Mouse (Mus musculus): ENCODE measurements around the gene H1foo. TPM values are rescaled to one million over a fixed set of nuclear protein-coding genes. Genes with fewer than 3 reads are reported as not detected.

The H1foo gene
- polyA plus RNA-seq, 1 experiment from 2014 or later: not detected

GRCm38 (mm10) chr6:115983306-115984038 is 38.7 kb downstream of the H1foo start:
- Histone ChIP-seq H3K4me2 (replicated peaks; ENCODE audit: low read depth, low read length) (no peak overlapping the region), H3K27me3 (ENCODE audit: control insufficient read depth, insufficient read depth, low read length) (no peaks in the 10 kb centered on the region), H3K36me3 (ENCODE audit: control insufficient read depth, insufficient read depth, low read length) (no peaks in the 10 kb centered on the region), H3K4me3 (ENCODE audit: low read depth, low read length) (no peak overlapping the region), H3K27ac (ENCODE audit: low read depth, low read length) (no peak overlapping the region), H3K9me3 (ENCODE audit: control insufficient read depth, low read length) (no peaks in the 10 kb centered on the region), H3K4me1 (replicated peaks; ENCODE audit: control insufficient read depth, insufficient read depth, low read length) (peaks cover 9% of the 10 kb centered on the region; the same call in 1 of the 2 replicates), H3K9ac (ENCODE audit: low read depth, low read length) (no peak overlapping the region)
- ATAC-seq (ENCODE audit: low FRiP score) (no peak), DNase-seq (ENCODE audit: low spot score) (no peak)
- 70% methylated on average over 11 of the region's 12 CpGs for WGBS

- Histone ChIP-seq H3K4me3 (ENCODE audit: low read depth, low read length) (no peak overlapping the region), H3K27me3 (ENCODE audit: control insufficient read depth, insufficient read depth, low read length) (no peaks in the 10 kb centered on the region), H3K36me3 (ENCODE audit: control insufficient read depth, insufficient read depth, low read length) (no peaks in the 10 kb centered on the region), H3K4me1 (replicated peaks; ENCODE audit: control insufficient read depth, insufficient read depth, low read length) (peaks cover 9% of the 10 kb centered on the region; the same call in 1 of the 2 replicates), H3K9ac (ENCODE audit: low read depth, low read length) (no peak overlapping the region), H3K9me3 (ENCODE audit: control insufficient read depth, low read length) (no peaks in the 10 kb centered on the region), H3K4me2 (replicated peaks; ENCODE audit: low read depth, low read length) (no peak overlapping the region), H3K27ac (ENCODE audit: low read depth, low read length) (no peak overlapping the region)
- DNase-seq (ENCODE audit: low spot score): no peak
- 70% methylated on average over 7 of the region's 7 CpGs for WGBS
- ATAC-seq (ENCODE audit: low FRiP score): no peak
Measured at GRCm38 (mm10) chr6:115984580-115984979, 39.8 kb downstream of the H1foo start.

GRCm38 (mm10) chr6:115985622-115986021 is 40.9 kb downstream of the H1foo start:
- Histone ChIP-seq H3K27ac (ENCODE audit: low read depth, low read length) (no peak overlapping the region), H3K4me2 (replicated peaks; ENCODE audit: low read depth, low read length) (no peak overlapping the region), H3K36me3 (ENCODE audit: control insufficient read depth, insufficient read depth, low read length) (no peaks in the 10 kb centered on the region), H3K4me1 (replicated peaks; ENCODE audit: control insufficient read depth, insufficient read depth, low read length) (peaks cover 5% of the 10 kb centered on the region; the same call in 1 of the 2 replicates), H3K9ac (ENCODE audit: low read depth, low read length) (no peak overlapping the region), H3K27me3 (ENCODE audit: control insufficient read depth, insufficient read depth, low read length) (no peaks in the 10 kb centered on the region), H3K9me3 (ENCODE audit: control insufficient read depth, low read length) (no peaks in the 10 kb centered on the region), H3K4me3 (ENCODE audit: low read depth, low read length) (no peak overlapping the region)
- ATAC-seq (ENCODE audit: low FRiP score): no peak
- 57% methylated on average over 9 of the region's 9 CpGs for WGBS
- DNase-seq (ENCODE audit: low spot score): no peak

DNA sequence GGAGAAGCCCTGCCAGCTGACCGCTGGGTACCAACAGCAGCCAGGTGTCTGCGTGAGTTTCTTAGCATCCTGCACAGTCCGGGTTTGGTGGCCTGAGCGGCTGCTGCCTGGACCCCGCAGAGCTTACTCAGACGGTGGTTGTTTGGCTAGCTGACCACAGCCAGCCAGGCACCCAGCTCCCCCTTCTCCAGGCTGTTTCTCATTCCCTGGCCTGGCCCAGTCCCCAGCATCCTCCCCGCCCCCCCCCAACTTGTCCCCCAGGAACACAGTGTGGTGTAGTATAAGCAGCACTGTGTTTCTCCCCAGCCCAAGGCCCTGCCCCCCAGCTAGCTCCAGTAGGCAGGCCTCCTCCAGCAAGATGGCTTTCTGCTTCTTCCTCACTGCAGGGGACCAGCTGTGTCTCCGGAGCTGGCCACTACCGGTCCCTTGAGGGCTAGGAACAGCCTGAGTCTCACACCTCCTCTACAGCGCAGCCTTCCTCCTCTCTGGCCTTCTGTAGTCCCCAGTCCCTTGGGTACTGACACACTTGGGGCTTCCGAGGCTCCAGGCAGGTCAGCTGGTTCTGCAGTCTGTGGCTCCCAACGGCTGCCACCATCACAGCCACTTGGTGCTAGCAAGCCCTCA is 41.8 kb downstream of the H1foo start:
- Histone ChIP-seq H3K4me2 (replicated peaks; ENCODE audit: low read depth, low read length) (no peak overlapping the region), H3K9ac (ENCODE audit: low read depth, low read length) (no peak overlapping the region), H3K27ac (ENCODE audit: low read depth, low read length) (no peak overlapping the region), H3K36me3 (ENCODE audit: control insufficient read depth, insufficient read depth, low read length) (no peaks in the 10 kb centered on the region), H3K4me1 (replicated peaks; ENCODE audit: control insufficient read depth, insufficient read depth, low read length) (peaks cover 8% of the 10 kb centered on the region), H3K27me3 (ENCODE audit: control insufficient read depth, insufficient read depth, low read length) (no peaks in the 10 kb centered on the region), H3K4me3 (ENCODE audit: low read depth, low read length) (no peak overlapping the region), H3K9me3 (ENCODE audit: control insufficient read depth, low read length) (no peaks in the 10 kb centered on the region)
- WGBS: 50% methylated on average over 12 of the region's 12 CpGs
- DNase-seq (ENCODE audit: low spot score) (no peak), ATAC-seq (ENCODE audit: low FRiP score) (no peak)

DNA sequence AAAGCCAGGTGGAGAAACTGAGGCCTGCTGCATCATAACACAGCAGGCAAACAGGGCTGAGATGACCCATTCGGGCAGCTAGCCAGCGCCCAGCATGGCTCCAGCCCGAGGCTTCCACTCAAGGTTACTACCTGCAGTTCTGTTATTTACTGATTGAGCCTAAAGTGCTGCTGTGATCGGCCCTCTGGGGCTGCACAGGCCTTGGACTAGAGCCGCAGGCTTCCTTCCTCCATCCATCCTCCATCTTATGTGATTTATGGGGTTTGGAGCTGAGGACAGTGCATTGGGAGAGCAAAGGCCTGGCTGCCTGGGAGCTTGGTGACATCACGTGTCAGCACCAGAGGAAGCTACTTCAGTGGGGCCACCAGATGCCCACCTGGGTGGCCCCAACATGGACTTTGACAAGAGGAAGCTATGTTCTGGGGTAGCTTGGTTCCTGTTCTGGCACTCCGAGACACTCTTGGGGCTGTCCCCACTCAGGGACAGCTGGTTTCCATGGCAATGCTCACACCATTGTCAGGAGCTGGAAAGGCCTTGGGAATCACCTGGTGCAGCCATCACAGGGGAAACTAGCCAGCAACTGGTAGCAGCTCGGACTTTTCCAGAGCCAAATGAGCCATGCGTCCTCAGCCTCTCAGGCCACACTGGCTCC is 42.5 kb downstream of the H1foo start:
- Histone ChIP-seq H3K36me3 (ENCODE audit: control insufficient read depth, insufficient read depth, low read length) (no peaks in the 10 kb centered on the region), H3K9me3 (ENCODE audit: control insufficient read depth, low read length) (no peaks in the 10 kb centered on the region), H3K4me1 (replicated peaks; ENCODE audit: control insufficient read depth, insufficient read depth, low read length) (peaks cover 9% of the 10 kb centered on the region), H3K9ac (ENCODE audit: low read depth, low read length) (no peak overlapping the region), H3K27me3 (ENCODE audit: control insufficient read depth, insufficient read depth, low read length) (peaks cover 5% of the 10 kb centered on the region), H3K4me3 (ENCODE audit: low read depth, low read length) (no peak overlapping the region), H3K27ac (ENCODE audit: low read depth, low read length) (no peak overlapping the region), H3K4me2 (replicated peaks; ENCODE audit: low read depth, low read length) (no peak overlapping the region)
- DNase-seq (ENCODE audit: low spot score): no peak
- ATAC-seq (ENCODE audit: low FRiP score): no peak
- WGBS: 59% methylated on average over 9 of the region's 9 CpGs

GRCm38 (mm10) chr6:115989032-115989431 is 44.3 kb downstream of the H1foo start:
- Histone ChIP-seq H3K27me3 (ENCODE audit: control insufficient read depth, insufficient read depth, low read length) (peaks cover 22% of the 10 kb centered on the region), H3K9ac (ENCODE audit: low read depth, low read length) (no peak overlapping the region), H3K9me3 (ENCODE audit: control insufficient read depth, low read length) (no peaks in the 10 kb centered on the region), H3K4me1 (replicated peaks; ENCODE audit: control insufficient read depth, insufficient read depth, low read length) (peaks cover 19% of the 10 kb centered on the region), H3K36me3 (ENCODE audit: control insufficient read depth, insufficient read depth, low read length) (no peaks in the 10 kb centered on the region), H3K4me3 (ENCODE audit: low read depth, low read length) (no peak overlapping the region), H3K4me2 (replicated peaks; ENCODE audit: low read depth, low read length) (no peak overlapping the region), H3K27ac (ENCODE audit: low read depth, low read length) (no peak overlapping the region)
- DNase-seq (ENCODE audit: low spot score) (no peak), ATAC-seq (ENCODE audit: low FRiP score) (no peak)
- WGBS: 72% methylated on average over 5 of the region's 5 CpGs

GRCm38 (mm10) chr6:115989607-115990006 is 44.9 kb downstream of the H1foo start:
- H3K27me3 ChIP-seq (ENCODE audit: control insufficient read depth, insufficient read depth, low read length): peaks cover 28% of the 10 kb centered on the region
- H3K4me3 ChIP-seq (ENCODE audit: low read depth, low read length): no peak overlapping the region

DNA sequence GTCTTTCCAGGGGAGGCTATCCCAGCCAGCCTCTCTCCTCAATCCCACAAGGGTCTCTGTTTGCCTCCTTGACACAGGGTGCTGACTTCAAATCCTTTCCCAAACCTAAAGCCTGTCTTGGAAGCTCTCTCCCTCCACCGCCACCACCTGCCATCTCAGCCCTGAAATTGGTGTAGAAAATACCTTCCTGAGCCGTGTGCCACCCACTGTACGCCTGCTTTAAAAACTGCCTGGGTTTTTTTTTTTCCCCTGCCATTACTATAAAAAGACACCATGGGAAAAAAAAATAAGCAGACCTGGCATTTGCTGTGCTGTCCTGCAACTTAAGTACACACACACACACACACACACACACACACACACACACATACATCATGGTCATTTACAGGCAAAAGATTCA is 45.3 kb downstream of the H1foo start:
- Histone ChIP-seq H3K36me3 (ENCODE audit: control insufficient read depth, insufficient read depth, low read length) (no peaks in the 10 kb centered on the region), H3K9me3 (ENCODE audit: control insufficient read depth, low read length) (no peaks in the 10 kb centered on the region), H3K4me3 (ENCODE audit: low read depth, low read length) (no peak overlapping the region), H3K4me1 (replicated peaks; ENCODE audit: control insufficient read depth, insufficient read depth, low read length) (peaks cover 20% of the 10 kb centered on the region), H3K4me2 (replicated peaks; ENCODE audit: low read depth, low read length) (no peak overlapping the region), H3K27ac (ENCODE audit: low read depth, low read length) (no peak overlapping the region), H3K9ac (ENCODE audit: low read depth, low read length) (no peak overlapping the region), H3K27me3 (ENCODE audit: control insufficient read depth, insufficient read depth, low read length) (peaks cover 28% of the 10 kb centered on the region)
- WGBS: 92% methylated on average over 3 of the region's 3 CpGs
- no peak for ATAC-seq (ENCODE audit: low FRiP score)
- no peak for DNase-seq (ENCODE audit: low spot score)

More at GRCm38 (mm10) chr6:115989607-115990006, 44.9 kb downstream of the H1foo start:
- Histone ChIP-seq H3K36me3 (ENCODE audit: control insufficient read depth, insufficient read depth, low read length) (no peaks in the 10 kb centered on the region), H3K4me1 (replicated peaks; ENCODE audit: control insufficient read depth, insufficient read depth, low read length) (peaks cover 23% of the 10 kb centered on the region), H3K4me2 (replicated peaks; ENCODE audit: low read depth, low read length) (no peak overlapping the region), H3K9me3 (ENCODE audit: control insufficient read depth, low read length) (no peaks in the 10 kb centered on the region), H3K27ac (ENCODE audit: low read depth, low read length) (no peak overlapping the region), H3K9ac (ENCODE audit: low read depth, low read length) (no peak overlapping the region)
- ATAC-seq (ENCODE audit: low FRiP score) (no peak), DNase-seq (ENCODE audit: low spot score) (no peak)
- 67% methylated on average over 4 of the region's 4 CpGs for WGBS

Measured in hindbrain, embryonic 11.5 days (tissue).